Mouse (Mus musculus) C2C12 (cell line): ENCODE results near the gene Kalrn. TPM values are rescaled to one million over a fixed set of nuclear protein-coding genes. Genes with fewer than 3 reads are reported as not detected.
A peak's percentile ranks its signal among the peaks of the same experiment; 100 is the strongest.

ENCODE experiments used
- H3K27me3 ChIP-seq: one replicate; pipeline ENCODE4 v1.6.1; 2011; ENCODE audit not compliant: control insufficient read depth, insufficient read depth, insufficient read length
- H3K36me3 ChIP-seq: one replicate; pipeline ENCODE4 v1.6.1; 2011; ENCODE audit not compliant: control insufficient read depth, insufficient read depth
- H3K4me3 ChIP-seq: one replicate; pipeline ENCODE4 v1.5.1; 2011; ENCODE audit warnings: mild to moderate bottlenecking, control low read depth; ENCODE audit not compliant: poor library complexity, insufficient read depth, severe bottlenecking
- H3K79me2 ChIP-seq: one replicate; pipeline ENCODE4 v1.6.1; 2011; ENCODE audit not compliant: control insufficient read depth, insufficient read depth
- H3K79me3 ChIP-seq: one replicate; pipeline ENCODE4 v1.6.1; 2011; ENCODE audit warnings: low read depth, control low read depth
- H3ac ChIP-seq: one replicate; pipeline ENCODE3; 2011; ENCODE audit warnings: low read depth; ENCODE audit not compliant: control insufficient read depth, insufficient read length
- CEBPB ChIP-seq: IDR thresholded peaks from one replicate; pipeline ENCODE4 v1.6.1; 2011; ENCODE audit warnings: low read depth, mild to moderate bottlenecking, control low read depth, moderate library complexity
- CTCF ChIP-seq: IDR thresholded peaks from one replicate; pipeline ENCODE4 v1.5.1; 2011; ENCODE audit not compliant: control insufficient read depth, insufficient read depth, insufficient read length
- FOSL1 ChIP-seq: IDR thresholded peaks from one replicate; pipeline ENCODE4 v1.8.0; 2011; ENCODE audit warnings: mild to moderate bottlenecking, low read length; ENCODE audit not compliant: poor library complexity, insufficient read depth, severe bottlenecking
- MAX ChIP-seq: IDR thresholded peaks from one replicate; pipeline ENCODE4 v1.6.1; 2011; ENCODE audit warnings: mild to moderate bottlenecking, control low read depth
- MYOD1 ChIP-seq: IDR thresholded peaks from one replicate; pipeline ENCODE4 v1.6.1; 2011; ENCODE audit warnings: low read depth; ENCODE audit not compliant: control insufficient read depth, insufficient read length
- MYOG ChIP-seq: IDR thresholded peaks from one replicate; pipeline ENCODE4 v1.6.1; 2011; ENCODE audit not compliant: control insufficient read depth, insufficient read length; ENCODE audit errors: extremely low read depth
- USF1 ChIP-seq: IDR thresholded peaks from one replicate; pipeline ENCODE4 v1.6.1; 2011; ENCODE audit warnings: low read depth, mild to moderate bottlenecking, control low read depth, moderate library complexity
- polyA plus RNA-seq: library from polyadenylated mRNA; unstranded; fragments of >200 nt; fragmentation: generic; extraction: Trizol; gene quantifications from one replicate; pipeline ENCODE4 v1.2.1, GENCODE M21; 2012; ENCODE audit warnings: missing spikeins

Kalrn gene
- polyA plus RNA-seq, 1 experiment, result 8.6 TPM

GRCm38 (mm10) chr16:34563593-34564280, 9.6 kb downstream of the Kalrn start:
- Histone ChIP-seq H3ac (no peak overlapping the region), H3K79me3 (peaks cover 7% of the 10 kb centered on the region), H3K36me3 (no peaks in the 10 kb centered on the region), H3K79me2 (peaks cover 71% of the 10 kb centered on the region), H3K27me3 (no peaks in the 10 kb centered on the region), H3K4me3 (no peak overlapping the region)
- TF ChIP-seq MYOD1 (no peak), CTCF (no peak), MYOG (no peak), CEBPB (no peak), MAX (no peak), USF1 (no peak), FOSL1 (no peak)

GRCm38 (mm10) chr16:34561734-34562135, 11.6 kb downstream of the Kalrn start:
- Histone ChIP-seq H3K4me3 (no peak overlapping the region), H3K79me2 (peaks cover 82% of the 10 kb centered on the region), H3ac (no peak overlapping the region), H3K79me3 (peaks cover 16% of the 10 kb centered on the region), H3K36me3 (no peaks in the 10 kb centered on the region), H3K27me3 (no peaks in the 10 kb centered on the region)
- TF ChIP-seq MAX (no peak), CEBPB (no peak), USF1 (no peak), CTCF (no peak), FOSL1 (no peak), MYOD1 (no peak)

GRCm38 (mm10) chr16:34560814-34561213, 12.5 kb downstream of the Kalrn start:
- H3K79me2 ChIP-seq, result peaks cover 82% of the 10 kb centered on the region
- no peaks in the 10 kb centered on the region for H3K27me3 ChIP-seq
- no peaks in the 10 kb centered on the region for H3K36me3 ChIP-seq
- H3K4me3 ChIP-seq, result no peak overlapping the region
- peaks cover 16% of the 10 kb centered on the region for H3K79me3 ChIP-seq
- TF ChIP-seq USF1 (no peak), MAX (no peak), MYOD1 (no peak), MYOG (no peak), FOSL1 (no peak), CTCF (no peak), CEBPB (no peak)
- H3ac ChIP-seq, result no peak overlapping the region

GRCm38 (mm10) chr16:34560411-34560810, 12.9 kb downstream of the Kalrn start:
- TF ChIP-seq CTCF (no peak), CEBPB (peak; percentile 9)
- no peak overlapping the region for H3ac ChIP-seq
- H3K79me3 ChIP-seq, result peaks cover 18% of the 10 kb centered on the region
- H3K27me3 ChIP-seq, result no peaks in the 10 kb centered on the region
- H3K79me2 ChIP-seq, result peaks cover 82% of the 10 kb centered on the region
- H3K4me3 ChIP-seq, result no peak overlapping the region
- no peaks in the 10 kb centered on the region for H3K36me3 ChIP-seq

GRCm38 (mm10) chr16:34557891-34558290, 15.4 kb downstream of the Kalrn start:
- TF ChIP-seq MAX (no peak), CEBPB (no peak), MYOD1 (no peak), FOSL1 (no peak), CTCF (no peak), USF1 (no peak), MYOG (no peak)
- Histone ChIP-seq H3K27me3 (no peaks in the 10 kb centered on the region), H3K79me2 (peaks cover 68% of the 10 kb centered on the region), H3K36me3 (no peaks in the 10 kb centered on the region), H3K4me3 (no peak overlapping the region), H3ac (no peak overlapping the region), H3K79me3 (peaks cover 18% of the 10 kb centered on the region)

GRCm38 (mm10) chr16:34552731-34553130, 20.6 kb downstream of the Kalrn start:
- TF ChIP-seq CTCF (no peak), USF1 (no peak), CEBPB (no peak), MAX (no peak), MYOG (no peak), MYOD1 (no peak)
- H3K36me3 ChIP-seq, result no peaks in the 10 kb centered on the region

More at GRCm38 (mm10) chr16:34552731-34553130, 20.6 kb downstream of the Kalrn start:
- H3K4me3 ChIP-seq, result no peak overlapping the region
- peaks cover 5% of the 10 kb centered on the region for H3K79me3 ChIP-seq
- no peaks in the 10 kb centered on the region for H3K27me3 ChIP-seq
- peaks cover 40% of the 10 kb centered on the region for H3K79me2 ChIP-seq
- H3ac ChIP-seq, result no peak overlapping the region
